Mouse (Mus musculus) testis, adult 2 months (tissue): ENCODE measurements around the gene Gm21996. TPM values are rescaled to one million over a fixed set of nuclear protein-coding genes. Genes with fewer than 3 reads are reported as not detected.
"Not testable (repeated sequence)": the region's sequence is repeated elsewhere in the genome, so short reads cannot be mapped to it uniquely, and the experiment has no call there.

Experiments
- H3K27ac ChIP-seq: fragments of 200-500 bp; 2 replicates; pipeline ENCODE4 v1.5.1; 2012; ENCODE audit warnings: low read depth, low read length; ENCODE audit not compliant: control insufficient read depth, insufficient read depth
- H3K27me3 ChIP-seq: fragments of 200-500 bp; 2 replicates; pipeline ENCODE4 v1.6.1; 2012; ENCODE audit warnings: mild to moderate bottlenecking, low read length, moderate library complexity; ENCODE audit not compliant: control insufficient read depth, insufficient read depth
- H3K36me3 ChIP-seq: fragments of 200-500 bp; 2 replicates; pipeline ENCODE4 v1.6.1; 2012; ENCODE audit warnings: mild to moderate bottlenecking, low read length; ENCODE audit not compliant: control insufficient read depth, insufficient read depth
- H3K4me1 ChIP-seq: fragments of 200-500 bp; 2 replicates; pipeline ENCODE4 v1.6.1; 2012; ENCODE audit warnings: low read length; ENCODE audit not compliant: control insufficient read depth, insufficient read depth
- H3K4me3 ChIP-seq: fragments of 200-500 bp; 2 replicates; pipeline ENCODE4 v1.5.1; 2012; ENCODE audit warnings: low read depth, mild to moderate bottlenecking, low read length, moderate library complexity, mixed read lengths; ENCODE audit not compliant: control insufficient read depth
- polyA plus RNA-seq: library from polyadenylated mRNA; depleted of rRNA; stranded (reverse); fragments of >200 nt; gene quantifications from 2 replicates; pipeline ENCODE4 v1.2.3, GENCODE M21; 2012; rRNA removed

The Gm21996 gene
- not detected in 2 replicates for polyA plus RNA-seq

DNA sequence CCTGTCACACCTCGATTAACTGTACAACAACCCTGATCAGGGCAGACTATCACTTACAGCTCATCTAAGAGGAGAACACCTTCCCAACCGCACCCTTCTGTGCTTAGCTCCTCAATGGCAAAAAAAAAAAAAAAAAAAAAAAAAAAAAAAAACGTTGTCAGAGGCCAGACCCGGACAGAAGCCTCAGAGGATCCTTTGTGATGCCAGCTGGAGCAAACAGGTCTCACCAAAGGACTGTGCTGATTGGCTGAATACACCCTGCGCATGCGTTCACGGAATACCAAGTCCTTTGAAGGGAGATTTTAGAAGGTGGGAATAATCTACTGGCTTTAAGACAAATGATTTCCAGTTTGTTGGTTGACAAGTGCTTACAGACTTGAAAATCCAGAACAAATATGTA is at the start of gene Gm21996:
Gene Gm21996 (minus strand): TSS at position 101 of the 400 bp plus-strand sequence.
- not testable (repeated sequence) for H3K27ac ChIP-seq, H3K36me3 ChIP-seq, H3K27me3 ChIP-seq, H3K4me3 ChIP-seq, H3K4me1 ChIP-seq
